Mouse (Mus musculus) brain, adult 2 months (tissue): ENCODE measurements around the gene Mrgprd.

Experiments used
- DNase-seq: peaks from one replicate; pipeline ENCODE4 v3.0.0; 2011; ENCODE audit warnings: low read depth, low spot score

The Mrgprd gene

GRCm38 (mm10) chr7:145302488-145303285 lies 11.9 kb upstream of the Mrgprd start:
- peak; percentile 92 for DNase-seq

- DNase-seq: no peak
Observed at GRCm38 (mm10) chr7:145304153-145304552, 10.5 kb upstream of the Mrgprd start.

- no peak for DNase-seq
Observed at GRCm38 (mm10) chr7:145307636-145308035, 7.0 kb upstream of the Mrgprd start.

GRCm38 (mm10) chr7:145308061-145308675 lies 6.5 kb upstream of the Mrgprd start:
- DNase-seq: peak; percentile 63

- DNase-seq: peak; percentile 61
Observed at GRCm38 (mm10) chr7:145308866-145309265, 5.8 kb upstream of the Mrgprd start.

- no peak for DNase-seq
Observed at GRCm38 (mm10) chr7:145309877-145310276, 4.8 kb upstream of the Mrgprd start.

GRCm38 (mm10) chr7:145310526-145310925 lies 4.1 kb upstream of the Mrgprd start:
- no peak for DNase-seq

GRCm38 (mm10) chr7:145312137-145312536 lies 2.5 kb upstream of the Mrgprd start:
- no peak for DNase-seq

GRCm38 (mm10) chr7:145317522-145317921 lies 2.9 kb downstream of the Mrgprd start:
- peak; percentile 84 for DNase-seq

GRCm38 (mm10) chr7:145319481-145319880 lies 4.8 kb downstream of the Mrgprd start:
- peak; percentile 97 for DNase-seq

- DNase-seq: no peak
Observed at GRCm38 (mm10) chr7:145323607-145324006, 9.0 kb downstream of the Mrgprd start.

- no peak for DNase-seq
Observed at GRCm38 (mm10) chr7:145325697-145326096, 11.1 kb downstream of the Mrgprd start.

- DNase-seq: no peak
Observed at GRCm38 (mm10) chr7:145329982-145330381, 15.3 kb downstream of the Mrgprd start.

GRCm38 (mm10) chr7:145330641-145331040 lies 16.0 kb downstream of the Mrgprd start:
- DNase-seq: no peak

- DNase-seq: peak; percentile 53
Observed at GRCm38 (mm10) chr7:145332376-145333041, 17.9 kb downstream of the Mrgprd start.

- DNase-seq: no peak
Observed at GRCm38 (mm10) chr7:145333936-145334335, 19.3 kb downstream of the Mrgprd start.

GRCm38 (mm10) chr7:145334428-145335027 lies 19.9 kb downstream of the Mrgprd start:
- peak; percentile 41 for DNase-seq

- peak; percentile 99 for DNase-seq
Observed at GRCm38 (mm10) chr7:145335199-145335598, 20.6 kb downstream of the Mrgprd start.

- DNase-seq: peak; percentile 77
Observed at GRCm38 (mm10) chr7:145335616-145336332, 21.1 kb downstream of the Mrgprd start.

- peak; percentile 91 for DNase-seq
Observed at GRCm38 (mm10) chr7:145337889-145338288, 23.3 kb downstream of the Mrgprd start.

GRCm38 (mm10) chr7:145340248-145340904 lies 25.7 kb downstream of the Mrgprd start:
- no peak for DNase-seq
